Mouse (Mus musculus) v-Abl transformed pro-B cells (cell line): ENCODE measurements around the gene Rtn4ip1.

Source experiments
- in situ Hi-C, 2 experiments: fragments of 400-800 bp; cut with MboI; formaldehyde crosslinking; loops; one replicate each; pipeline ENCODE4 v1.15.1; 2025; ENCODE audit not compliant: unreplicated experiment in 2 of 2

The Rtn4ip1 gene

DNA sequence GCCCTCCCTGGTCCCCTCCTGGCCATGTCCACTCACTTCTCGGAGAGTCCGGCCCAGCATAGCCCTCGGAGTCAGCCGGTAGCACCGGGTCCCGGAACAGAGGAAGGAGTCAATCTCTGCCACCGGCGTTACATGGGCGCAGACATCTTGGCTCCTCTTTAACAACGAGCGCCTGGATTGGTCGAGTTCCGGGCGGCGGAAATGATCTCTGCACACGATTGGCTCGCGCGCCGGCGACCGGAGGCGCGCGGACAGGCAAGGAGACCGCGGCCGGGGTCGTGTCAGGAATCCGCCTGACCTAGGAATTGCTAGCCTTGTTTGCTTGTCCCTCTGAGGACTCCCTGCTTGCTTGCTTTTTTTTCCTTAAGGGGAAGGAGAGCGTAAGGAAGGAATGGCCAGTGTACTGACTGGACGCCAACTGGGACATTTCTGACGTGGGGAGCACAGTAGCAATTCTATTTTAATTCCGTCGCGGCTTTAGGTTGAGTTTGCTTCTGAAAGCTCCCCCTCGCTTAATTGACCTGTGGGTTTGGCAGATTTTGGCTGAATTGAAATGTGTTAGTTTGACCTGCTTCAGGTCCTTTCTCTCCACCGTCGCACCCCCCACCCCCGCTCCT lies at the start of gene Rtn4ip1, which contains the start of gene Qrsl1:
Rtn4ip1 (plus strand) TSS at position 230 of the 617 bp plus-strand sequence.
Qrsl1 (minus strand) TSS at position 168 of the 617 bp plus-strand sequence.
- in situ Hi-C loops, result no loop called here

DNA sequence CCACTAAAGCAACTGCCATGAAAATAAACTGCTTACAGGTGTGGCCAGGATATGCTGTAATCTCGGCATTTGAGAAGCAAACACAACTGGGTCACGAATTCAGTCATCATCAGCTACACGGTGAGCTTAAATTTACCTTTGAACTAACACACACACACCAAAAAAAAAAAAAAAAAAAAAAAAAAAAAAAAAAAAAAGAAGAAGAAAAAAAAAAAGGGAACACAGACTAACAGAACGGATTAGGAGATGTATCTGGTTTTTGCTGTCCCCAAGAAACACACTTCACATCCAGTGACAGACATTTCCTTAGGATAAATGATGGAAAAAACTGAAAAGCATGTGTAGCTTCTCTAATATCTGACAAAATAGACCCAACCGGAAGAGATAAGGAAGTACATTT lies 49.7 kb upstream of the Rtn4ip1 start:
- in situ Hi-C loops, result no loop called here

DNA sequence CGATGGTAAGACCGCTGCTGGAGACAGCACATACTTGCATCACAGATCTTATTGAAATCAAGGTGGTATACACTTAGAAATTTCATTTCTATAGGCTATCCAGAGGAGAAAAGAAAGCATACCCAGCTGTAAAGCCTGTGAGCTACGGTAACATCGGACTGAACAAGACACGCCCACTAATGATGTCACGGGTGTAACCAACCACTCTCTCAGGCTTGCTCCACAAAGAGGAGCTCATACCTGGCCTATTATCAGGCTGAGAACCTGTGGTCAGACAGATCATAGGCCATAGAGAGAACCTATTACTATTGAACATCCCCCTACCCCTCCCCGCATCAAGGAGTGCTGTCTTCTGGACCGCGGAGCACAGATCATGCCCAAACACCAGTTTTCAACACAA lies 45.7 kb upstream of the Rtn4ip1 start:
- in situ Hi-C loops, result no loop called here

DNA sequence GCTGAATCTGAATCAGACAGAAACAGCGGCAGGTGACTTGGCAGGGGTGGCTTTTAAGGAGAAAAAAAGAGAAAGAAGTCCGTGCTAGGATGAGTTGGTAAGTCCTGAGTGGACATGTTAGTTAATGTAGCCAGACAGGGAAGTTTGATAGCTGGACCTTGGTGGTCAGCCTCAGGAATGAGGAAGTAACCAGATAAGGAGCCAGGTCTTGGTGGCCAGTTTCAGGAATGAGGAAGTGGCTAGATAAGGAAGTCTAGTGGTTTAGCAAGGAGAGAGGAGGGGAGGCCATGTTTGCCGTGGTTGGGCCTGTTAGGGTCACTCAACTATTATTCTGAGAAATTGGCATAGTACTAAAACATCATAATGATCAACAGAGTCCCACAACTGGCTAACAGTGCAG lies 45.3 kb upstream of the Rtn4ip1 start:
- in situ Hi-C loops, result no loop called here

DNA sequence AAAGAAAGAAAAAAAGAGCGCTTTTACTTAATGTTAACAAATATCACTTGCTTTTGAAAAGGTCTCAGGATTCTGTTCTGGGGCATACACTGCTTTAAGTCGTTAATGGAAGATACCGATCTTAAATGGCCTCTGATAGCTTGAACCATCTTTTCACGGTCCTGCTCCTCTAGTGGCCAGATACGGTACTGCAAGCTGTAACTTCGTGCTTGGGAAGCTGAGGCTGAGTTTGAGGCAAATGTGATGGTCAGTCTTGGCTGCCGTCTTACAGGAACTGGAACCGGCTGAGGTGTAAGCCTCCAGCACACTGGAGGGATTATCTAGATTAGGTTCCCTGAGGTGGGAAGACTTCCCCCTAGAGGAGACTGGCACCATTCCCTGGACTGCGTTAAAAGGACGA lies 30.9 kb upstream of the Rtn4ip1 start:
- in situ Hi-C loops, result no loop called here

DNA sequence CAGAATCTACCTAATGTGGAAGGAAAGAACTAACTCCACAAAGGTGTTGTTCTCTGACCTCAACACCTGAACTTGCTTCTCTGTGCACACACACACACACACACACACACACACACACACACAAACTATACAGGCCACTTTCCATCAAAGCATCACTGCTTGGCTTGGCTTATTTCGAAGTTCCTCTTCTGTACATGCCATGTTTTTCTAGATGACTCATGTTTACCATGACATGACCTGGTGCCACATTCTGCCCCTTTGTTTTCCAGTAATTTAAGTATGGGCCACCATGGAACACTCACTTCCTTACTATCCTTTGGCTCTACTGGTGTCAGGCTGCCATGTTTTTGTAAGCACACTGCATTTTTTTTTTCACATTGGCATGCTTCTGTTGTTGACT lies 30.1 kb upstream of the Rtn4ip1 start:
- in situ Hi-C loops, result no loop called here

DNA sequence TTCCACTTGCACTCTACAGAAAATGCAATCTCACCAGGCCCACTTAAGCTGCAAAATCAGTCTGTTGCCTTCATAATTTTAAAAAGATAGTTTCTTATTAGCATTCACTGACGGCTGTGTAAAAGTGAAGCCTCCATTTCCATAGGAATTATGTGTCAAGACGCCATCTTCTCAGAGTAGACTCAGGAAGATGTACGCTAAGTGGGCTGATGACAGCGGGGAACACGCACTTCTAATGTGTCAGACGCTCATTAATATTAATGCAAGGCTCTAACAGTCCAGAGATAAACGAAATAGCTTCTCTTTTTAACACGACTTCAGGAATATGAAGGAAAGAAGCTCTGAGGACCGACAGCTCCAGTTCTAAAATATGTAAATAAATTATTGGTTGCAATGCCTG lies 13.9 kb upstream of the Rtn4ip1 start:
- in situ Hi-C loops, result loop anchor here in 1 of 2 experiments (10.0 kb wide), 1 partner anchor 53 kb away; no protein-coding TSS in a partner anchor

DNA sequence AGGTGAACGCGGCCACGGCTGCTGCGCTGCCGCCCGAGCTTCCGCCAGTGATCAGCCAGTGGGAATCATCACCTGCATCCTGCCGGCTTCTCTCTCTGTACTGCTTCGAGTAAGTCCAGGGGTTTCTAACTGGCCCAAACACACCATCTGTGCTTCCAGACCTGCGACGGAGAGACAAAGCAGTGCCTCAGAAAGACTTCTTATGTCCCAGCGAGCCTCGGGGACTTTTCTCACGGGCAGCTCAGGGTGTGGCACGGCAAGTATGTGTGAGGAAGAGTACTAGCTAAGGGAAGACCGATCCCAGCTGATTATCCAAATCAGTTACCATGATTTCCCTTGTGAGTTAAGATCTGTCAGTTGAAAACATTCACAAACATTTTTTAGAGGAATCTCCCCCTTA lies 12.6 kb upstream of the Rtn4ip1 start:
- in situ Hi-C loops, result loop anchor here in 1 of 2 experiments (10.0 kb wide), 1 partner anchor 54 kb away; no protein-coding TSS in a partner anchor

DNA sequence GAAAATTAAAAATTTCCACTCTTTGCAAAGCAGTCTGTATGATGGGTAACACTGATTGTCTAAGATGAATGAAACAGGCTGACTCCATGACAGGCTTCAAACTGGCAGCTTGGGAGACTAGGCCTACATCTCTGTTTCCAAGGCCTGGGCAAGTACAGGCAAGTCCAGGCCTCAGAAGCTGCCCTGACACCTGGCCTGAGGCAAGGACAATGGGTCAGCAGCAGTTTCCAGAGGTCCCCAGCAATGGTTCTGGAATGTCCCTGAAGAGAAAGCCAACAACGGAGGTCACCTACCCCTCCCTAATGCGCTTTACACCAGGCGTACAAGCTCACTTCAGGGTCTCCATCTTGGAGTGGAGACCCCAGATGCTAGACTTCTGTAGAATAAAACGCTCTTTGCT lies 8.6 kb upstream of the Rtn4ip1 start:
- in situ Hi-C loops, result no loop called here

DNA sequence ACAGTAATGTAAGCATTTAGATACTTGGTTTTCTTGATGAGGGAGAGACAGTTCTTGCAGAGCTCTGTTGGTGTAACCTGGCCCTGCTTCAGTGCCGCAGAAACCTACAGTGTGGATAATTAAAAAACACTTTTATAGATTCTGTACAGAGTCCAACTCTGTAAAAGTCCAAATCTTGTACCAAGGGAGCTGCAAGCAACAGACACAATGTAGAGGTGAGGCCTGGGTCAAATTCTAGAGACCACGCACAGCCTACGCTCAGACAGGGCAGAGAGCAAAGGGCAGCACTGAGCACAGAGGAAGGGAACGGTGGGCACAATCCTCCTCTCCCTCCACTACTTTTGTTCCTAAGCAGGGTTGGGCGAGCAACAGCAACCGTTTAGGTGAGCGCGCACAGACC lies 5.5 kb upstream of the Rtn4ip1 start:
- in situ Hi-C loops, result no loop called here

DNA sequence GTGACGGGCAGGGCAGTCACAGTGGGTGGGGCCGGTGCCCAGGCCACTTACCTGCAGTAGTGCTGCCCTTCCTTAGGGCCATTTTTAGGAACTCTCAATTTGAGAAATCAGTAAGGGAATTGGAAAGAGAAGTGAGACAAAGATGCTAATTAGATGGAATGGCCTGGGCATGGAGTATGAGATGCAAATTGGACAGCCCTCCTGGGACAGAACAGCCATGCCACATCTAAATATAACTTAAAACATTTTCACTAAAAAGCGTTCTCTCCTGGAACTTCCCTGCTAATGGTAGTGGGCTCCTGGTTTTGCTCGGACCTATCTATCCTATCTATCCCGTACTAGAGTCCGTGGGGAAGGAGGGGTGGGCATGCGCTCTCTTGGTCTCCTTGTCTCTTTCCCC lies 3.3 kb upstream of the Rtn4ip1 start:
- in situ Hi-C loops, result no loop called here

DNA sequence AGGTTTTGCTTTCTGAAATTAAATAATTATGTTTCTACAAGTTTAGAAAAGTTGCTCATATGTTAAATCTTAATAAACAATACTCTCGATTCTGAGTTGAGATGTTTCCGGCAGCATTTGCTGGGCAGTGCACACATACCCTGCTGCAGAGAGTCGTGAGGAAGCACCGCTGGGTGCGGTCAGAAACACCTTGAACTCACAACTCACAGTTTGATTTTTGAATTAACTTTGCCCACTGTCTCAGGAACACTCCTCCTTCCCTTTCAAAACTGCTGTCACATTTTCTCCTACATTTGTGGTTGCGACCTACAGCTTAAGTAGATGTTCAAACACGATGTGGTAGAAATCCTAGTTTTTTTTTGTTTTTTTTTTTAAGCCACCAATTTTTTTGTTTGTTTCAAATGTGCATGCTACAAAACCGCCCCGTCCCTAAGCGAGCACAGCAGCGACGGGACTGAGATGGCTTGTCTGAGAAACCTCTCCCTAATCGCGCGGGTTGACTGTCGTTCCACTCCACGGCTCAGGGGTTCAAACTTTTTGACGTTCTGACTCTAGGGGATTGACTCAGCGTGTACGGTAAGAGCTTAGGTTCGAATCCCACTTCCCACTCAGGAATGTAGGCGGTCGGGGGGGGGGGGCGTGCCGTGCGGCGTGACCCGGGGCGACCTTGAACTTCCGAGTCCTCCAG lies 580 bp upstream of the Rtn4ip1 start:
- in situ Hi-C loops, result no loop called here

DNA sequence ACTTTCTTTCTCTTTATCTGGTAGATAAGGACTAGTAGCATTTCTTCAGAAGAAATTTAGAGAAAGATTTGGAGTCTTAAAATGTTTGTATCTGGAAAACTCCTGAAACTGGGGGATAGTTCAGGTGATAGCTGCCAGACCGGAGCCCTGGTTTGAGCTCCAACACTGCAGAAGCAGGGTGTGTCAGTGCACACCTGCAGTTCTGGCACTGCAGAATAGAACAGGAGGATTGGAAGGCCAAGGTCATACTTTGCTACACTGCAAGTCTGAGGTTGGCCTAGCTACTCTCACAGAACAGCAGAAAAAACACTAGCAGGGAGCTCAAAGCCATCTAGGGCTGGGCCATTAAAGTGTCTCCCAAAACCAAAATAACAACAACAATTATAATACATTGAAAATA lies 3.0 kb downstream of the Rtn4ip1 start:
- in situ Hi-C loops, result no loop called here

DNA sequence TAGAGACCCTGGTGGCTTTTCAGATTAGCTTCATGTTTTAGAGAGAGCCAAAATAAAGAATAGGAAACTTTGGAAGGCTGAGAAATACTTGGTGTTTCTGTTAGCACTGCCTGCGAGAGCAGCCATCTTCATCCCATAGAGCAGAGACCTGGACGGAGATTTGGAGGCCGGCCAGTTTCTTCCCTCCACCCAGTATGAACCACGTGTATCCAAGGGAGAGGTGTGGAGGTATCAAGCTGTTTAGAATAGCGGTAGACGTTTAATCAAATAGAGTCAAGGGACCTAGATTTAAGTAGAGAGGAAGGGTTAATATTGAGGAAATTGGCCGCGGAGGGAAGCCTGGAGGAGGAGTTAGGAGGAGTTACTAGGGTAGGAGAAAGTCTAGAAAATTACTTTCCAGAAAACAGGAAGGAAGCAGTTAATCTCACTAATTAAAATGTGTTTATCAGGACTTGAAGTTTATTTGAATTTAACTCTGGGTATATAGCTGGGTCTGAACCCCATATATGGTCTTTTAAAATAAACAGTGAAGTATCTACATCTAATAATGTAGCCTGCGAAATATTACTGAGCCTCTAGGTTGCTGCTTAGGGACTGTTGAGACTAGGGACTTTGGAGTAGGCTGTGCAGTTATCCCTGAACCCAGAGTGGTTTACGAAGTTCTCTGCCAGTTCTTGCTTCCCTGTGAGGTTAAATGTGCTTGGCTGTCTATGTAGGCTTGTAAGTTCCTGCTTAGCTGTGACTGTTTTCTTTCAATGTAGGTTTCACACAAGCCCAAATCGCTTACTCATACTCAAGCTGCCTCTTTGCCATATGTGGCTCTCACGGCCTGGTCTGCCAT lies 8.6 kb downstream of the Rtn4ip1 start:
- in situ Hi-C loops, result loop anchor here (5.0 to 10.0 kb wide), 2 partner anchors 83 to 205 kb away; no protein-coding TSS in a partner anchor

DNA sequence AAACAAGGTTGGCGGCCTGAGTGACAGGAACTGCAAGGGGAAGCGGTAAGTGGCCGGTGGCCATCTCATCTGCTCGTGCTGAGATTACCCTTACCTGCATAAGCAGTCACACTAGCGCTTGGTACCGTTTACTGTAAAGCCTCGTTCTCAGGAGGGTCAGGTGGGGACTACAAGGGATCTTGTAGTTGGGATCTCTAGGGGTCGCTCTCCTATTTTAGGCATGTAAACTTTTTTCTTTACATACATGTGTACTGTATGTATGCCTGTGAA lies 9.2 kb downstream of the Rtn4ip1 start:
- in situ Hi-C loops, result loop anchor here (5.0 to 10.0 kb wide), 2 partner anchors 84 to 206 kb away; no protein-coding TSS in a partner anchor

DNA sequence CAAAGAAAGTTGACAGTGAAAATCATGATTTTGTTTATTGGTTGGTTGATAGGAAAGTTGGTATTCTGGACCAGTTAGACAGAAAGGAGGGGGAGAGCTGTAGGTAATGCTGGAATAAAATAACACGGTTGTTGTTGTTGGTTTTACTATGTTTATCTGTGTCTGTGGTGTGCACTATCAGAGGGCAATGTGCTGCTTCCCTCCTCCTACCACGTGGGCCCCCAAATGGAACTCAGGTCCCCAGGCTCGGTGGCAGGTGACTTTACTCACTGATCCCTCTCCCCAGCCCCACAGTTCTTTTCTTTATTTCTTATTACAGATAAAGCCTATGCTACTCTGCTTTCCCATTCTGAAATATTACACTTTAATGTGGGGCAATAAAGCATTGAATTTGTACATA lies 10.6 kb downstream of the Rtn4ip1 start:
- in situ Hi-C loops, result loop anchor here (5.0 to 10.0 kb wide), 2 partner anchors 85 to 207 kb away; no protein-coding TSS in a partner anchor

DNA sequence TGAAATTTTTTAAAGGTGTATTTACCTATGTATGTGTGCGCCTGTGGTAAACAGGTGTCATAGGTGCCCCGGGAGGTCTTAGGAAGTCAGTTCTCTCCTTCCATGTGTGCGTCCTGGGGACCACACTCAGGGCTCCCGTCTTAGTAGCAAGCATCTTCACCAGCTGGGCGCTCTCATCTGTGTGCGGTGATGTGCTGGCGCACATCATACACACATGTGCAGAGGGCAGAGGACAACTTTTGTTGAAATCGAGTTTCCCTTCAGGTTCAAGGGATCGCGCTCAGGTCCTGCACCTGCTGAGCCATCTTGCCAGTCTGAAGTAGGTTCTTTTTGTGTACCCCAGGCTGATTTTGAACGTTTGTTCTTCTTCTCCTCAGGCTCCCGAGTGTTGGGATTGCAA lies 14.6 kb downstream of the Rtn4ip1 start:
- in situ Hi-C loops, result loop anchor here (5.0 to 10.0 kb wide), 4 partner anchors 89 to 339 kb away; partner anchors contain the start of gene Cd24a (in 1 of the 2)

DNA sequence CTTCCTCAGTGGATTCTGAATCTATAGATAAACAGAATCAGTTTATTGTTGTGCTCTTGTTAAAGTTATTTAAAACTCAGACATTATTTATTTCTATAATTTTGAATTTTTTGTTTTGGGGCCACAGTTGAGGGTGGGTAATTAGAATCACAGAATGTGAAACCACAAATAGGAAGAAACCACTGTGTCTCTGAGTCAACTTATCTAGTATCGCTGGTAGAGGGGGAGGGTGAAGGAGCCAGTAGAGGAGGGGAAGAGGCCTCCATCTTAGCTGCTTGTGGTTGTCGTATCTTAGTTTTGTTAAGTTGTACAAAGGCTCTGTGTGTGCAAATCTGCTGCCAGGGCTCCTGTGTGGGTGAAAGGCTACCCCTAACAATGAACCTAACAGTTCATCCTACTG lies 15.1 kb downstream of the Rtn4ip1 start:
- in situ Hi-C loops, result loop anchor here (5.0 to 10.0 kb wide), 4 partner anchors 89 to 339 kb away; partner anchors contain the start of gene Cd24a (in 1 of the 2)

DNA sequence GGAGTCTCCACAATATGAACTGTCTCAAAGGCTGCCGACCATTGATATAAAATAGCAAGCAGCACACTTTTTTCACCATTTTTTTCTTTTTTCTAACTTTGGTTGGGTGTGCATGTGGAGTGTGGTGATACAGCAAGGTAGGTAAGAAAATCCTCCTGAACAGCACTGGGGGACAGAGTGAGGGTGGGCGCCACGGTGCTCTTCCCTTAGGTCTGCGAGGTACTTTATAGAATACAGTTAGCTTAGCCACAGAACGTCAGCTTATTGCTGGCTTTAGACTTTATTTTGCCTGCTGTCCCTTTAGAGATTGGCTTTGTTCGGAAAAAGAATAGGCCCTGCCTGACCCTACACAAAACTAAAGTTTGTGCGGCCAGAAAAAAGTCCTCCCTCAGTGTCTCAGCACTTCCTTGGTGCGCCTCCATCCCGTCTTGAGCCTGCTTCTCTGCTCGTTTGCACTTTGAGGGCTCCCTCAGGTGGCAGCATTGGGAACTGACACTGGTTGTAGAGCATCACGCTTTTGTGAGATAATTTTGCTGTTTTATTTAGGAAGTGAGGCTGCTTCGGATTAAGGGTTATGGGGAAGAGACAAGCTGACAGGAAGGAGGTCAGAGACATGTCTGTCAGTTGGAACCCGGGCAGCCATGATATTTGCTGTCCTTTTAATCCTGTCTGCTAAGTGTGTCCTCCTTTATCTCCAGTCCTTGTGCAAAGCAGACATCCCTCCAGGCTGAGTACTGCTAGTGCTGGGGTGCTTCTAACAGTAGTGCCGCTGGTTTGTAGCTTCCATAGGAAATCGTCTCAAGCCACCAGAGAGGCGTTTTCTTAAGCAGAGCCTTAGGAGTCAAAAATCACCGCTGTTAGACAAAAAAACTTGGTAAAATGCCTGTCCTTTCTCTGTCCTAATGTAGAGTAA lies 17.3 kb downstream of the Rtn4ip1 start:
- in situ Hi-C loops, result loop anchor here (5.0 to 10.0 kb wide), 4 partner anchors 92 to 342 kb away; partner anchors contain the start of gene Cd24a (in 1 of the 2)

DNA sequence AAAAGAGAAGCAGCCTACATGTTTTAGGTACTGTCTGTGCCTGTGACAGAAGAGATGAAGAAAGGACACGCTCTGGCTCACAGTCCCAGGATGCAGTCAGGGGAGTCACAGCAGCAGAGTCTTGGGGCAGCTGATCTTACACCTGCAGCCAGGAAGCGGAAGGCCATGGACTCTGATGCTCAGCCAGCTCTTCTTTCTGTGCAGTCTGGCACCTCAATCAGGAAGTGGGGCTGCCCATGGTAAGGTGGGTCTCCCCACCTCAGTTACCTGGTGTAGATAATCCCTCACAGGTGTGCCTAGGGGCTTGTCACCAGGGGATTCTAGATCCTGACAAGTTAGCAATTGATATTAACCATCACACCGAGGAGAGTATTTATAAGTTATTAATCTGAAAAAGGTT lies 21.5 kb downstream of the Rtn4ip1 start:
- in situ Hi-C loops, result loop anchor here in 1 of 2 experiments (5.0 kb wide), 1 partner anchor 351 kb away; no protein-coding TSS in a partner anchor
